Mouse (Mus musculus) heart, embryonic 10.5 days (tissue): Measurements from ENCODE around the gene Ifna5. TPM values are rescaled to one million over a fixed set of nuclear protein-coding genes. Genes with fewer than 3 reads are reported as not detected.

Source experiments
- DNase-seq: peaks from one replicate; pipeline ENCODE4 v3.0.0-alpha.2; 2017; ENCODE audit warnings: low spot score
- H3K27ac ChIP-seq: fragments of 300-500 bp; sonication (generic); 2 replicates; pipeline ENCODE4 v1.5.1; 2016; ENCODE audit warnings: mild to moderate bottlenecking
- H3K27me3 ChIP-seq: fragments of 300-500 bp; sonication (generic); 2 replicates; pipeline ENCODE4 v1.6.1; 2016; ENCODE audit warnings: mild to moderate bottlenecking; ENCODE audit not compliant: poor library complexity, insufficient read depth, severe bottlenecking
- H3K36me3 ChIP-seq: fragments of 300-500 bp; sonication (generic); 2 replicates; pipeline ENCODE4 v1.6.1; 2016; ENCODE audit warnings: mild to moderate bottlenecking, moderate library complexity
- H3K4me1 ChIP-seq: fragments of 300-500 bp; sonication (generic); 2 replicates; pipeline ENCODE4 v1.6.1; 2016; ENCODE audit warnings: mild to moderate bottlenecking
- H3K4me3 ChIP-seq: fragments of 300-500 bp; sonication (generic); 2 replicates; pipeline ENCODE4 v1.5.1; 2016; ENCODE audit warnings: mild to moderate bottlenecking, moderate library complexity
- H3K9me3 ChIP-seq: fragments of 300-500 bp; sonication (generic); 2 replicates; pipeline ENCODE4 v1.6.1; 2016; ENCODE audit warnings: mild to moderate bottlenecking, moderate library complexity
- WGBS: fragments of 180-500 bp; shearing (Covaris S2); methylation state at CpG from one replicate; pipeline ENCODE4 v1.1.7; 2016; 5-methylcytosine and 5-hydroxymethylcytosine counted together
- polyA plus RNA-seq: library from polyadenylated mRNA; unstranded; fragments of >200 nt; fragmentation: Nextera tagmentation; extraction: Ambion mirVana; gene quantifications from 2 replicates; pipeline ENCODE4 v1.2.1, GENCODE M21; 2016

Ifna5 gene
- polyA plus RNA-seq, 1 experiment from 2014 or later, result not detected

GRCm38 (mm10) chr4:88830523-88830922, 4.8 kb upstream of the Ifna5 start:
- H3K4me3 ChIP-seq, result no peak overlapping the region
- no peak for DNase-seq
- no peak overlapping the region for H3K27ac ChIP-seq
- WGBS, result 15% methylated on average over 4 of the region's 4 CpGs
- no peaks in the 10 kb centered on the region for H3K4me1 ChIP-seq
- H3K9me3 ChIP-seq, result no peaks in the 10 kb centered on the region
- no peaks in the 10 kb centered on the region for H3K27me3 ChIP-seq
- no peaks in the 10 kb centered on the region for H3K36me3 ChIP-seq

GRCm38 (mm10) chr4:88838828-88839227, 3.5 kb downstream of the Ifna5 start:
- DNase-seq, result no peak
- no peak overlapping the region for H3K27ac ChIP-seq
- no peaks in the 10 kb centered on the region for H3K4me1 ChIP-seq
- H3K9me3 ChIP-seq, result no peaks in the 10 kb centered on the region
- H3K4me3 ChIP-seq, result no peak overlapping the region
- WGBS, result 42% methylated on average over 3 of the region's 3 CpGs
- no peaks in the 10 kb centered on the region for H3K36me3 ChIP-seq
- no peaks in the 10 kb centered on the region for H3K27me3 ChIP-seq

- 83% methylated on average over 3 of the region's 3 CpGs for WGBS
- H3K4me3 ChIP-seq, result no peak overlapping the region
- H3K36me3 ChIP-seq, result no peaks in the 10 kb centered on the region
- H3K4me1 ChIP-seq, result no peaks in the 10 kb centered on the region
- H3K27me3 ChIP-seq, result no peaks in the 10 kb centered on the region
- no peak for DNase-seq
- no peaks in the 10 kb centered on the region for H3K9me3 ChIP-seq
- H3K27ac ChIP-seq, result no peak overlapping the region
Measured at GRCm38 (mm10) chr4:88840058-88840457, 4.7 kb downstream of the Ifna5 start.

- Histone ChIP-seq H3K36me3 (no peaks in the 10 kb centered on the region), H3K27me3 (no peaks in the 10 kb centered on the region), H3K9me3 (no peaks in the 10 kb centered on the region), H3K4me3 (no peak within 1 kb of the TSS), H3K4me1 (no peaks in the 10 kb centered on the region), H3K27ac (no peak within 1 kb of the TSS)
- 41% methylated on average over 2 of the region's 2 CpGs for WGBS
- no peak for DNase-seq
Measured at GRCm38 (mm10) chr4:88841438-88841911, 6.2 kb downstream of the Ifna5 start, which contains the start of gene Ifna4. TSS of gene Ifna4 (plus strand) at chr4:88841861.

- 41% methylated on average over 2 of the region's 2 CpGs for WGBS
- Histone ChIP-seq H3K9me3 (no peaks in the 10 kb centered on the region), H3K4me1 (no peaks in the 10 kb centered on the region), H3K27ac (no peak overlapping the region), H3K36me3 (no peaks in the 10 kb centered on the region), H3K4me3 (no peak overlapping the region), H3K27me3 (no peaks in the 10 kb centered on the region)
- no peak for DNase-seq
Measured at GRCm38 (mm10) chr4:88845334-88845733, 10.0 kb downstream of the Ifna5 start.

- Histone ChIP-seq H3K4me3 (no peak within 1 kb of the TSS), H3K27me3 (no peaks in the 10 kb centered on the region), H3K9me3 (no peaks in the 10 kb centered on the region), H3K4me1 (no peaks in the 10 kb centered on the region), H3K36me3 (no peaks in the 10 kb centered on the region), H3K27ac (no peak within 1 kb of the TSS)
- 87% methylated on average over 1 of the region's 1 CpGs for WGBS
- no peak for DNase-seq
Measured at GRCm38 (mm10) chr4:88849698-88850097, 14.4 kb downstream of the Ifna5 start, which contains the start of gene Ifna1. TSS of gene Ifna1 (plus strand) at chr4:88850087.

- H3K36me3 ChIP-seq, result no peaks in the 10 kb centered on the region
- H3K27me3 ChIP-seq, result no peaks in the 10 kb centered on the region
- 69% methylated on average over 4 of the region's 4 CpGs for WGBS
- no peaks in the 10 kb centered on the region for H3K4me1 ChIP-seq
- no peak overlapping the region for H3K27ac ChIP-seq
- no peaks in the 10 kb centered on the region for H3K9me3 ChIP-seq
- no peak for DNase-seq
- no peak overlapping the region for H3K4me3 ChIP-seq
Measured at GRCm38 (mm10) chr4:88851026-88851763, 15.9 kb downstream of the Ifna5 start.

GRCm38 (mm10) chr4:88859214-88859613, 23.9 kb downstream of the Ifna5 start:
- peaks cover 12% of the 10 kb centered on the region for H3K27me3 ChIP-seq

GRCm38 (mm10) chr4:88863309-88863708, 28.0 kb downstream of the Ifna5 start:
- Histone ChIP-seq H3K36me3 (no peaks in the 10 kb centered on the region), H3K27me3 (peaks cover 32% of the 10 kb centered on the region), H3K9me3 (no peaks in the 10 kb centered on the region), H3K27ac (no peak overlapping the region), H3K4me1 (peaks cover 8% of the 10 kb centered on the region), H3K4me3 (no peak overlapping the region)
- 3% methylated on average over 7 of the region's 7 CpGs for WGBS
- DNase-seq, result no peak

More at GRCm38 (mm10) chr4:88859214-88859613, 23.9 kb downstream of the Ifna5 start:
- Histone ChIP-seq H3K36me3 (no peaks in the 10 kb centered on the region), H3K4me1 (peaks cover 6% of the 10 kb centered on the region; the same call in 1 of the 2 replicates), H3K9me3 (no peaks in the 10 kb centered on the region), H3K4me3 (no peak overlapping the region), H3K27ac (no peak overlapping the region)
- DNase-seq, result no peak

GRCm38 (mm10) chr4:88864599-88864998, 29.3 kb downstream of the Ifna5 start:
- DNase-seq, result no peak
- peaks cover 14% of the 10 kb centered on the region for H3K4me1 ChIP-seq
- no peaks in the 10 kb centered on the region for H3K36me3 ChIP-seq
- 55% methylated on average over 9 of the region's 9 CpGs for WGBS
- no peak overlapping the region for H3K27ac ChIP-seq
- H3K4me3 ChIP-seq, result no peak overlapping the region
- no peaks in the 10 kb centered on the region for H3K9me3 ChIP-seq
- peaks cover 32% of the 10 kb centered on the region for H3K27me3 ChIP-seq

GRCm38 (mm10) chr4:88865011-88865569, 29.8 kb downstream of the Ifna5 start:
- H3K27me3 ChIP-seq, result peaks cover 32% of the 10 kb centered on the region
- H3K4me1 ChIP-seq, result peaks cover 14% of the 10 kb centered on the region
- H3K27ac ChIP-seq, result no peak overlapping the region
- 31% methylated on average over 6 of the region's 6 CpGs for WGBS
- no peak for DNase-seq
- no peaks in the 10 kb centered on the region for H3K9me3 ChIP-seq
- no peaks in the 10 kb centered on the region for H3K36me3 ChIP-seq
- H3K4me3 ChIP-seq, result no peak overlapping the region

- peaks cover 14% of the 10 kb centered on the region for H3K4me1 ChIP-seq
- 1% methylated on average over 8 of the region's 8 CpGs for WGBS
- H3K27me3 ChIP-seq, result peaks cover 30% of the 10 kb centered on the region
- peak; percentile 85 for DNase-seq
- no peaks in the 10 kb centered on the region for H3K36me3 ChIP-seq
- no peaks in the 10 kb centered on the region for H3K9me3 ChIP-seq
- peak overlapping the region; percentile 75 for H3K4me3 ChIP-seq
- H3K27ac ChIP-seq, result peak overlapping the region; percentile 84
Measured at GRCm38 (mm10) chr4:88867366-88867925, 32.1 kb downstream of the Ifna5 start.
